Mouse (Mus musculus) hindbrain, postnatal 0 days (tissue): ENCODE measurements around the gene Pgm5. TPM values are rescaled to one million over a fixed set of nuclear protein-coding genes. Genes with fewer than 3 reads are reported as not detected.

Source experiments
- ATAC-seq: fragments of 200-750 bp; cut with Nextera tagmentation; 2 replicates; pipeline ENCODE4 v1.8.0; 2017; ENCODE audit warnings: mild to moderate bottlenecking, moderate TSS enrichment, moderate library complexity
- DNase-seq: peaks from one replicate; pipeline ENCODE4 v3.0.0-alpha.2; 2015; ENCODE audit warnings: low spot score
- H3K27ac ChIP-seq: fragments of 300-500 bp; sonication (generic); 2 replicates; pipeline ENCODE4 v1.5.1; 2014; ENCODE audit warnings: mild to moderate bottlenecking
- H3K27me3 ChIP-seq: fragments of 300-500 bp; sonication (generic); 2 replicates; pipeline ENCODE4 v1.6.1; 2014; ENCODE audit warnings: low read length, mixed read lengths; ENCODE audit not compliant: insufficient read depth
- H3K36me3 ChIP-seq: fragments of 300-500 bp; sonication (generic); 2 replicates; pipeline ENCODE4 v1.6.1; 2014; ENCODE audit warnings: low read length, mixed read lengths; ENCODE audit not compliant: insufficient read depth
- H3K4me1 ChIP-seq: fragments of 300-500 bp; sonication (generic); 2 replicates; pipeline ENCODE4 v1.6.1; 2014; ENCODE audit warnings: antibody characterized with exemption, low read length, mixed read lengths; ENCODE audit not compliant: insufficient read depth
- H3K4me2 ChIP-seq: fragments of 300-500 bp; sonication (generic); 2 replicates; pipeline ENCODE4 v1.6.1; 2014; ENCODE audit warnings: low read depth, mild to moderate bottlenecking, low read length, moderate library complexity, mixed read lengths
- H3K4me3 ChIP-seq: fragments of 300-500 bp; sonication (generic); 2 replicates; pipeline ENCODE4 v1.5.1; 2014; ENCODE audit warnings: low read length
- H3K9ac ChIP-seq: fragments of 300-500 bp; sonication (generic); replicated peaks from 2 replicates; pipeline ENCODE4 v1.6.1; 2014; ENCODE audit warnings: mild to moderate bottlenecking, low read length, moderate library complexity, mixed read lengths
- H3K9me3 ChIP-seq: fragments of 300-500 bp; sonication (generic); 2 replicates; pipeline ENCODE4 v1.6.1; 2016; ENCODE audit warnings: low read length, mixed read lengths
- CTCF ChIP-seq: IDR thresholded peaks from 2 replicates; pipeline ENCODE4 v1.5.1; 2016; ENCODE audit warnings: antibody characterized with exemption, control low read depth, low read depth
- WGBS: fragments of 180-500 bp; shearing (Covaris S2); extraction: QIAGEN DNeasy Blood & Tissue Kit; methylation state at CpG from one replicate; pipeline ENCODE4 v1.1.7; 2014; 5-methylcytosine and 5-hydroxymethylcytosine counted together
- polyA plus RNA-seq: library from polyadenylated mRNA; unstranded; fragments of >200 nt; fragmentation: Nextera tagmentation; extraction: Ambion mirVana; gene quantifications from 2 replicates; pipeline ENCODE4 v1.2.1, GENCODE M21; 2015
- total RNA-seq: library from RNA; depleted of rRNA; stranded (reverse); fragments of >200 nt; gene quantifications from 2 replicates; pipeline ENCODE4 v1.2.3, GENCODE M21; 2014

The Pgm5 gene
- total and polyA plus RNA-seq, 2 experiments from 2014 or later: 2.1 to 33.3 TPM

GRCm38 (mm10) chr19:24686411-24686810 lies 175.2 kb downstream of the Pgm5 start:
- TF ChIP-seq CTCF: no peak
- 87% methylated on average over 10 of the region's 10 CpGs for WGBS
- Histone ChIP-seq H3K36me3 (no peaks in the 10 kb centered on the region), H3K4me2 (no peak overlapping the region), H3K4me3 (no peak overlapping the region), H3K27me3 (no peaks in the 10 kb centered on the region), H3K9me3 (no peaks in the 10 kb centered on the region), H3K27ac (no peak overlapping the region), H3K9ac (no peak overlapping the region), H3K4me1 (no peaks in the 10 kb centered on the region)
- ATAC-seq (no peak), DNase-seq (no peak)

- Histone ChIP-seq H3K4me2 (no peak overlapping the region), H3K9ac (no peak overlapping the region), H3K9me3 (no peaks in the 10 kb centered on the region), H3K27me3 (no peaks in the 10 kb centered on the region), H3K36me3 (no peaks in the 10 kb centered on the region), H3K4me3 (no peak overlapping the region), H3K4me1 (no peaks in the 10 kb centered on the region), H3K27ac (no peak overlapping the region)
- 67% methylated on average over 12 of the region's 12 CpGs for WGBS
- TF ChIP-seq CTCF: no peak
- no peak for ATAC-seq
- no peak for DNase-seq
Measured at GRCm38 (mm10) chr19:24683016-24683720, 178.5 kb downstream of the Pgm5 start.

- no peak for DNase-seq
- Histone ChIP-seq H3K4me2 (no peak overlapping the region), H3K9me3 (no peaks in the 10 kb centered on the region), H3K36me3 (no peaks in the 10 kb centered on the region), H3K27ac (no peak overlapping the region), H3K27me3 (no peaks in the 10 kb centered on the region), H3K9ac (no peak overlapping the region), H3K4me3 (no peak overlapping the region), H3K4me1 (no peaks in the 10 kb centered on the region)
- TF ChIP-seq CTCF: no peak
- no peak for ATAC-seq
- 70% methylated on average over 8 of the region's 8 CpGs for WGBS
Measured at GRCm38 (mm10) chr19:24677242-24677984, 184.2 kb downstream of the Pgm5 start.

DNA sequence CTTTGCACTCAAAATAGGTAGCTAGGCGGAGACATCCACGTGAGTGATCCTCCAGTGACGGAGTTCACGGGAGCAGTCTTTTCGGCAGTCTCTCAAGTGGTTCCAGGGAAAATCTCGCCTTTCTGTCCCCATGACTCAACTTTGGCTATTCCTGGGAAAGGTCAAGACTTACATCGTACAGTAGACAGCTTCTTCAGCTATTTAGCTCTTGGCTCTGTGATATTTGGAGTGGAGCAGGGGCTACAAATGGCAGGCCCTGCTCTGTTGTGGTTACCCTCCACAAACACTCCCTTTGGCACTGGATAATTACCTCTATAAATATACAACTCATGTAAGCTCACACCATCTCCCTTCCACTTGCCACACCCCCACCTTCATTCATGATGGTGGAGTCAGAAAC lies 185.2 kb downstream of the Pgm5 start:
- no peak overlapping the region for H3K9ac ChIP-seq
- no peak overlapping the region for H3K4me3 ChIP-seq
- DNase-seq (no peak), ATAC-seq (no peak)
- H3K27me3 ChIP-seq: no peaks in the 10 kb centered on the region
- no peaks in the 10 kb centered on the region for H3K36me3 ChIP-seq
- H3K27ac ChIP-seq: no peak overlapping the region
- WGBS: 91% methylated on average over 7 of the region's 7 CpGs
- H3K4me2 ChIP-seq: no peak overlapping the region
- no peak for TF ChIP-seq CTCF
- H3K9me3 ChIP-seq: no peaks in the 10 kb centered on the region
- H3K4me1 ChIP-seq: no peaks in the 10 kb centered on the region

- no peak for TF ChIP-seq CTCF
- Histone ChIP-seq H3K27ac (no peak within 1 kb of the TSS), H3K9ac (no peak within 1 kb of the TSS), H3K4me1 (no peaks in the 10 kb centered on the region), H3K4me2 (no peak within 1 kb of the TSS), H3K4me3 (no peak within 1 kb of the TSS), H3K36me3 (no peaks in the 10 kb centered on the region), H3K27me3 (no peaks in the 10 kb centered on the region), H3K9me3 (no peaks in the 10 kb centered on the region)
- DNase-seq: no peak
- WGBS: 55% methylated on average over 4 of the region's 4 CpGs
- no peak for ATAC-seq
Measured at GRCm38 (mm10) chr19:24673762-24674161, 187.9 kb downstream of the Pgm5 start, which contains the start of gene Tmem252. Gene Tmem252, plus strand, starts transcription at chr19:24674008.

DNA sequence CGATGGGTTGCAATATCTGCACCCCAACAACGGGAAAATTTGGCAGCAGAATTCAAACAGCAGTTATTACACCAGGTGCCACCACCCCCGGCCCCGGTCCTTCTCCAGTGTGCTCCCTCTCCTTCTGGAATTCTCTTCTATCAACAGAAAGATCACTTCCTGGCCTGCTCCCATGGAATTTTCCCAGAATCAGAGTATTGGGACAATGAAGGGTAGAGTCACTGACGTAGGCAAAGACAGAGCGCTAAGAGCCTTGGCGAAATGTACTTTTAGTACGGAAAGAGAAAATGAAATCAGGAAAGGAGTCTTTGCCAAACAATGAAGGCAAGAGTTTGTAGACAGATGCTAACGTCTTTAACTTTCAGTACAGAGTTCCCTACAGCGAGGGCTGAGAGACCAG lies 188.3 kb downstream of the Pgm5 start:
- TF ChIP-seq CTCF: no peak
- no peaks in the 10 kb centered on the region for H3K9me3 ChIP-seq
- no peak overlapping the region for H3K4me2 ChIP-seq
- ATAC-seq (no peak), DNase-seq (no peak)
- H3K9ac ChIP-seq: no peak overlapping the region
- no peak overlapping the region for H3K4me3 ChIP-seq
- no peaks in the 10 kb centered on the region for H3K4me1 ChIP-seq
- no peaks in the 10 kb centered on the region for H3K27me3 ChIP-seq
- 81% methylated on average over 10 of the region's 10 CpGs for WGBS
- no peak overlapping the region for H3K27ac ChIP-seq
- no peaks in the 10 kb centered on the region for H3K36me3 ChIP-seq
